Mouse (Mus musculus): Measurements from ENCODE around the gene Slc25a13. TPM values are rescaled to one million over a fixed set of nuclear protein-coding genes. Genes with fewer than 3 reads are reported as not detected.

Slc25a13 gene
- polyA plus RNA-seq, 1 experiment from 2014 or later = 11.8 TPM

GRCm38 (mm10) chr6:6023976-6024375 lies 193.0 kb downstream of the Slc25a13 start:
- Histone ChIP-seq H3K4me3 (ENCODE audit: low read depth, low read length) (no peak overlapping the region), H3K4me1 (ENCODE audit: control insufficient read depth, insufficient read depth, low read length) (no peaks in the 10 kb centered on the region; the same call in 1 of the 2 replicates), H3K9ac (ENCODE audit: low read length) (no peak overlapping the region), H3K27me3 (replicated peaks; ENCODE audit: control insufficient read depth, insufficient read depth, low read length) (no peaks in the 10 kb centered on the region), H3K27ac (ENCODE audit: low read depth, low read length) (no peak overlapping the region), H3K9me3 (replicated peaks; ENCODE audit: control insufficient read depth, low read length) (no peaks in the 10 kb centered on the region), H3K4me2 (ENCODE audit: low read length) (no peak overlapping the region), H3K36me3 (ENCODE audit: control insufficient read depth, insufficient read depth, low read length) (no peaks in the 10 kb centered on the region)
- 15% methylated on average over 6 of the region's 6 CpGs for WGBS
- DNase-seq (ENCODE audit: low spot score) = peak; percentile 37
- peak; percentile 71 for ATAC-seq

GRCm38 (mm10) chr6:6016931-6017330 lies 200.0 kb downstream of the Slc25a13 start:
- Histone ChIP-seq H3K4me1 (ENCODE audit: control insufficient read depth, insufficient read depth, low read length) (no peaks in the 10 kb centered on the region; the same call in 1 of the 2 replicates), H3K36me3 (ENCODE audit: control insufficient read depth, insufficient read depth, low read length) (no peaks in the 10 kb centered on the region), H3K9me3 (replicated peaks; ENCODE audit: control insufficient read depth, low read length) (no peaks in the 10 kb centered on the region), H3K9ac (ENCODE audit: low read length) (0 out of 2 replicates have a peak overlapping the region, but pooled peaks have one; percentile 13), H3K27ac (ENCODE audit: low read depth, low read length) (no peak overlapping the region), H3K27me3 (replicated peaks; ENCODE audit: control insufficient read depth, insufficient read depth, low read length) (no peaks in the 10 kb centered on the region), H3K4me2 (ENCODE audit: low read length) (no peak overlapping the region), H3K4me3 (ENCODE audit: low read depth, low read length) (no peak overlapping the region)
- DNase-seq (ENCODE audit: low spot score) (no peak), ATAC-seq (no peak)
- WGBS = 54% methylated on average over 9 of the region's 9 CpGs

- no peaks in the 10 kb centered on the region for H3K27me3 ChIP-seq (replicated peaks; ENCODE audit: control insufficient read depth, insufficient read depth, low read length)
- H3K36me3 ChIP-seq (ENCODE audit: control insufficient read depth, insufficient read depth, low read length) = no peaks in the 10 kb centered on the region
- peak; percentile 59 for DNase-seq (ENCODE audit: low spot score)
- no peak overlapping the region for H3K4me3 ChIP-seq (ENCODE audit: low read depth, low read length)
- 48% methylated on average over 15 of the region's 15 CpGs for WGBS
- no peak overlapping the region for H3K27ac ChIP-seq (ENCODE audit: low read depth, low read length)
- H3K9ac ChIP-seq (ENCODE audit: low read length) = no peak overlapping the region
- H3K4me1 ChIP-seq (ENCODE audit: control insufficient read depth, insufficient read depth, low read length) = no peaks in the 10 kb centered on the region; the same call in 1 of the 2 replicates
- no peaks in the 10 kb centered on the region for H3K9me3 ChIP-seq (replicated peaks; ENCODE audit: control insufficient read depth, low read length)
- no peak for ATAC-seq
- 0 out of 2 replicates have a peak overlapping the region, but pooled peaks have one; percentile 3 for H3K4me2 ChIP-seq (ENCODE audit: low read length)
Observed at GRCm38 (mm10) chr6:6015616-6016015, 201.4 kb downstream of the Slc25a13 start.

- H3K27ac ChIP-seq (ENCODE audit: low read depth, low read length) = no peak overlapping the region
- no peaks in the 10 kb centered on the region; the same call in 1 of the 2 replicates for H3K4me1 ChIP-seq (ENCODE audit: control insufficient read depth, insufficient read depth, low read length)
- no peak overlapping the region for H3K4me3 ChIP-seq (ENCODE audit: low read depth, low read length)
- WGBS = 84% methylated on average over 2 of the region's 2 CpGs
- no peak overlapping the region for H3K9ac ChIP-seq (ENCODE audit: low read length)
- no peak overlapping the region for H3K4me2 ChIP-seq (ENCODE audit: low read length)
- no peaks in the 10 kb centered on the region for H3K27me3 ChIP-seq (replicated peaks; ENCODE audit: control insufficient read depth, insufficient read depth, low read length)
- no peaks in the 10 kb centered on the region for H3K36me3 ChIP-seq (ENCODE audit: control insufficient read depth, insufficient read depth, low read length)
- ATAC-seq (no peak), DNase-seq (ENCODE audit: low spot score) (no peak)
- no peaks in the 10 kb centered on the region for H3K9me3 ChIP-seq (replicated peaks; ENCODE audit: control insufficient read depth, low read length)
Observed at GRCm38 (mm10) chr6:6011364-6011763, 205.6 kb downstream of the Slc25a13 start.

- Histone ChIP-seq H3K36me3 (ENCODE audit: control insufficient read depth, insufficient read depth, low read length) (no peaks in the 10 kb centered on the region), H3K4me2 (ENCODE audit: low read length) (peak overlapping the region; percentile 93), H3K4me3 (ENCODE audit: low read depth, low read length) (peak overlapping the region; percentile 50), H3K9me3 (replicated peaks; ENCODE audit: control insufficient read depth, low read length) (no peaks in the 10 kb centered on the region), H3K27ac (ENCODE audit: low read depth, low read length) (peak overlapping the region; percentile 65; the same call in 1 of the 2 replicates), H3K4me1 (ENCODE audit: control insufficient read depth, insufficient read depth, low read length) (peaks cover 7% of the 10 kb centered on the region; the same call in 1 of the 2 replicates), H3K9ac (ENCODE audit: low read length) (peak overlapping the region; percentile 66), H3K27me3 (replicated peaks; ENCODE audit: control insufficient read depth, insufficient read depth, low read length) (no peaks in the 10 kb centered on the region)
- ATAC-seq = peak; percentile 95
- 2% methylated on average over 42 of the region's 42 CpGs for WGBS
- DNase-seq (ENCODE audit: low spot score) = peak; percentile 92
Observed at GRCm38 (mm10) chr6:6005762-6006431, 211.1 kb downstream of the Slc25a13 start.

GRCm38 (mm10) chr6:6004756-6005485 lies 212.1 kb downstream of the Slc25a13 start:
- peak overlapping the region; percentile 93 for H3K4me2 ChIP-seq (ENCODE audit: low read length)
- peak; percentile 37 for ATAC-seq

GRCm38 (mm10) chr6:6002061-6002460 lies 214.9 kb downstream of the Slc25a13 start:
- 48% methylated on average over 3 of the region's 3 CpGs for WGBS
- no peaks in the 10 kb centered on the region for H3K36me3 ChIP-seq (ENCODE audit: control insufficient read depth, insufficient read depth, low read length)
- no peak for ATAC-seq
- H3K27ac ChIP-seq (ENCODE audit: low read depth, low read length) = no peak overlapping the region
- peak; percentile 59 for DNase-seq (ENCODE audit: low spot score)
- H3K9me3 ChIP-seq (replicated peaks; ENCODE audit: control insufficient read depth, low read length) = no peaks in the 10 kb centered on the region
- no peak overlapping the region for H3K4me2 ChIP-seq (ENCODE audit: low read length)
- no peaks in the 10 kb centered on the region for H3K27me3 ChIP-seq (replicated peaks; ENCODE audit: control insufficient read depth, insufficient read depth, low read length)
- H3K9ac ChIP-seq (ENCODE audit: low read length) = no peak overlapping the region
- H3K4me1 ChIP-seq (ENCODE audit: control insufficient read depth, insufficient read depth, low read length) = peaks cover 7% of the 10 kb centered on the region; the same call in 1 of the 2 replicates
- H3K4me3 ChIP-seq (ENCODE audit: low read depth, low read length) = no peak overlapping the region

More at GRCm38 (mm10) chr6:6004756-6005485, 212.1 kb downstream of the Slc25a13 start:
- Histone ChIP-seq H3K9me3 (replicated peaks; ENCODE audit: control insufficient read depth, low read length) (no peaks in the 10 kb centered on the region), H3K4me3 (ENCODE audit: low read depth, low read length) (no peak overlapping the region), H3K27me3 (replicated peaks; ENCODE audit: control insufficient read depth, insufficient read depth, low read length) (no peaks in the 10 kb centered on the region), H3K9ac (ENCODE audit: low read length) (no peak overlapping the region; the same call in 1 of the 2 replicates), H3K36me3 (ENCODE audit: control insufficient read depth, insufficient read depth, low read length) (no peaks in the 10 kb centered on the region), H3K4me1 (ENCODE audit: control insufficient read depth, insufficient read depth, low read length) (peaks cover 7% of the 10 kb centered on the region; the same call in 1 of the 2 replicates), H3K27ac (ENCODE audit: low read depth, low read length) (no peak overlapping the region; the same call in 1 of the 2 replicates)
- WGBS = 28% methylated on average over 12 of the region's 12 CpGs
- DNase-seq (ENCODE audit: low spot score) = peak; percentile 61

GRCm38 (mm10) chr6:5997535-5997934 lies 219.4 kb downstream of the Slc25a13 start:
- ATAC-seq = no peak
- Histone ChIP-seq H3K4me2 (ENCODE audit: low read length) (no peak overlapping the region), H3K27ac (ENCODE audit: low read depth, low read length) (no peak overlapping the region), H3K4me3 (ENCODE audit: low read depth, low read length) (no peak overlapping the region), H3K4me1 (ENCODE audit: control insufficient read depth, insufficient read depth, low read length) (peaks cover 11% of the 10 kb centered on the region; the same call in 1 of the 2 replicates), H3K9me3 (replicated peaks; ENCODE audit: control insufficient read depth, low read length) (no peaks in the 10 kb centered on the region), H3K9ac (ENCODE audit: low read length) (no peak overlapping the region), H3K27me3 (replicated peaks; ENCODE audit: control insufficient read depth, insufficient read depth, low read length) (no peaks in the 10 kb centered on the region), H3K36me3 (ENCODE audit: control insufficient read depth, insufficient read depth, low read length) (no peaks in the 10 kb centered on the region)
- 62% methylated on average over 6 of the region's 6 CpGs for WGBS
- DNase-seq (ENCODE audit: low spot score) = no peak
